Mouse (Mus musculus) cerebellum, adult 2 months (tissue): Measurements from ENCODE around the gene Zswim8.

Experiments used
- CTCF ChIP-seq: fragments of 200-500 bp; IDR thresholded peaks from 2 replicates; pipeline ENCODE4 v1.5.1; 2011; ENCODE audit warnings: low read depth, mild to moderate bottlenecking, control low read depth, low read length, moderate library complexity, borderline replicate concordance; ENCODE audit not compliant: insufficient read depth
- POLR2A ChIP-seq: fragments of 200-500 bp; IDR thresholded peaks from 2 replicates; pipeline ENCODE4 v1.6.1; 2011; ENCODE audit warnings: low read length, control low read depth, borderline replicate concordance; ENCODE audit not compliant: insufficient read depth

DNA sequence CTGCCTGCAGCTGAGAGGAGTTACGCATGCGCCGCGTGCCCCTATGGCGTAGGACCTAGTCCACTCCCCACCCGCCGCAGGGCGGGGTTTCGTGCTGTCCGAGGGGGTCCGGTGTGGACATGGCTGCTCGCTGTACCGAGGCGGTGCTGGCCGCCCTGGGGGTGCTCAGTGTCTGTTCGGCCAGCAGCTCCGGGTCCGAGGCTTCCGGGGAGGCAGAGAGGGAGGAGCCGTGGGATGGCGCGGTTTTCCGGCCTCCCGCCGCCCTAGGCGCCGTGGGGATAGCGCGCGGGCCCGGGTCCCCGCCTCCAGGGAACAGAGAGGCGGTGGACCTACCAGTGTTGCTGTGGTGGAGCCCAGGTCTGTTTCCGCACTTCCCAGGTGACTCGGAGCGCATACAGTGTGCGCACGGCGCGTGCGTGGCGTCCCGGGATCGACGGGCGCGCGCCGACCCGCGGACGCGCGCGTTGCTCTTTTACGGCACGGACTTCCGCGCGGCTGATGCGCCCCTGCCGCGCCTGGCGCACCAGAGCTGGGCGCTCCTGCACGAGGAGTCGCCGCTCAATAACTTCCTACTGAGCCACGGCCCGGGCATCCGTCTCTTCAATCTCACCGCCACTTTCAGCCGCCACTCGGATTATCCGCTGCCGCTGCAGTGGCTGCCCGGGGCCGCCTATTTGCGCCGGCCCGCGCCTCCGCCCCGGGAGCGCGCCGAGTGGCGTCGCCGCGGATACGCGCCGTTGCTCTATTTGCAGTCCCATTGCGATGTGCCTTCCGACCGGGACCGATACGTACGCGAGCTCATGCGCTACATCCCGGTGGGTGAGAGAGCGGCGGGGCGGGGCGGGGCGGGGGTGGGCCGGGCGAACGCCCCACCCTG, 12.2 kb upstream of the Zswim8 start, which contains the start of gene Fut11:
- TF ChIP-seq POLR2A, result peak; percentile 82
- no peak for TF ChIP-seq CTCF
